Mouse (Mus musculus): ENCODE data around the gene Cmtm5.
"Not testable (repeated sequence)": the region's sequence is repeated elsewhere in the genome, so short reads cannot be mapped to it uniquely, and the experiment has no call there.

Cmtm5 gene

GRCm38 (mm10) chr14:54959197-54959596 lies 23.1 kb downstream of the Cmtm5 start:
- DNase-seq (ENCODE audit: low spot score in 2 of 2), result no peak

DNA sequence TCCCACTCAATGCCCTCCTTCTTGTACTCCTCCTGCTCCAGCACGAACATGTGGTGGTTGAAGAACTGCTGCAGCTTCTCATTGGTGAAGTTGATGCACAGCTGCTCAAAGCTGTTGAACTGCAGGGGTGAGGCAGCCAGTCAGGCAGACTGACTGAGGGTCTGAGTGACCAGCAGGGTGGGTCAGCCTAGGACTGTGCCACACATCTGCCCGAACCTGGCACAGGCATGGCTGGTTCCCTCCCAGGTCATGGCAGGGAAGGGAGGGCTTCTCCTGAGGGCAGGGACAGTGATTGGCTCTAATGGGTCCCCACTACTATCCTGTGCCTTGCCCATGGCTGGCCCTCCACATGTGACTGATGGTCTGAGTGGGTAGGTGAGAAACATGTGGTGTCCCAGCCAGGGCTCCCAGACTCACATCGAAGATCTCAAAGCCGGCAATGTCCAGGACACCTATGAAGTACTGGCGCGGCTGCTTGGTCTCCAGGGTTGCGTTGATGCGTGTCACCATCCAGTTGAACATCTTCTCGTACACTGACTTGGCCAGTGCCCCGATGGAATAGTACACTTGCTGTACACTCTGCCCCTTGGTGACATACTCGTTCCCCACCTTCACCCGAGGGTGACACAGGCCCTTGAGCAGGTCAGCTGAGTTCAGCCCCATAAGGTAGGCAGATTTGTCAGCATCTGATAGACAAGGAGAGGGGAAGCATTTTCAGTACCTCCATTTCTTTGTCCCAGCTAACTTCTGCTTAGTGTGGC lies 24.0 kb downstream of the Cmtm5 start:
- DNase-seq (ENCODE audit: low spot score in 2 of 2), result not testable (repeated sequence)

GRCm38 (mm10) chr14:54960769-54961168 lies 24.7 kb downstream of the Cmtm5 start:
- DNase-seq (ENCODE audit: low spot score in 2 of 2), result no peak

GRCm38 (mm10) chr14:54961487-54961886 lies 25.4 kb downstream of the Cmtm5 start:
- DNase-seq (ENCODE audit: low spot score in 2 of 2), result no peak

GRCm38 (mm10) chr14:54962714-54963113 lies 26.7 kb downstream of the Cmtm5 start:
- no peak for DNase-seq (ENCODE audit: low spot score in 2 of 2)

DNA sequence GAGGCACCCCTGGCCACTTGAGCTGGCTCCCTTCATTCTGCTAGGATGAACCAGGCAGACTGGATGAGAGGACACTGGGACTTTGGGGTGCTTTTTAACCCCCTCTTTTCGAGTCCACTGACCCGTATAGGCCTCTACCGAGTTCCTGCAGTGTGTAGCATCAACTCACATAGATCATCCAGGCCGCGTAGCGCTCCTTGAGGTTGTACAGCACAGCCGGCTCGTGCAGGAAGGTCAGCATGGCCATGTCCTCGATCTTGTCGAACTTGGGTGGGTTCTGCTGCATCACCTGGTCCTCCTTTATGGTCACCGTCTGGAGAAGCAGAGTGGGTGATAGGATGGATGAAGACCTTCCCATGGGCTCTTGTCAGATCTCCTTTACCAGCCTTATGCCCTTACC lies 27.7 kb downstream of the Cmtm5 start:
- no peak for DNase-seq (ENCODE audit: low spot score in 2 of 2)

GRCm38 (mm10) chr14:54965044-54965443 lies 29.0 kb downstream of the Cmtm5 start:
- no peak for DNase-seq (ENCODE audit: low spot score in 2 of 2)

DNA sequence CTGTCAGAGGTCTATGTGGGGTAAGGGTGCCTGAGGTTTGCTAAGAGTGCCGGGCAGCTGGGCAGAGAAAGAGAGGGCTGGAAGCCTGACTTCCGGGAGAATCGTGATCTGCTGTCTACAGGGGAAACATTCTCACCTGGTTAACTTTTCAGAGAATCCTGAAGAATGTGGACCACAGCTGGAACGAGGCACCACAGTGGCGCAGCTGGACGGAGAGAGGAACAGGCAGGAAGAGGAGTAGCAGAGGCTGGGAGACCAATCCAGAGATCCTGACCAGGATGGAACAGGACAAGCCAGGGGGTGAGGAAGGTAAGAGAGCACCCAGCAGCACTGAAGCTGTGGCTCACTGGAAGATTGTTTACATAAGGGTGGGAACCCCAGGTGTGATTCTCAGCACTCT lies 29.6 kb downstream of the Cmtm5 start:
- DNase-seq (ENCODE audit: low spot score in 2 of 2), result no peak

- DNase-seq (ENCODE audit: low spot score in 2 of 2), result no peak
These were observed 30.4 kb downstream of the Cmtm5 start, which contains the start of gene Myh6 for GRCm38 (mm10) chr14:54966320-54966977. Gene Myh6 (minus strand): TSS chr14:54966927.

- DNase-seq (ENCODE audit: low spot score in 2 of 2), result no peak
These were observed 31.8 kb downstream of the Cmtm5 start for GRCm38 (mm10) chr14:54967874-54968273.

- no peak for DNase-seq (ENCODE audit: low spot score in 2 of 2)
These were observed 32.3 kb downstream of the Cmtm5 start for GRCm38 (mm10) chr14:54968344-54968743.

DNA sequence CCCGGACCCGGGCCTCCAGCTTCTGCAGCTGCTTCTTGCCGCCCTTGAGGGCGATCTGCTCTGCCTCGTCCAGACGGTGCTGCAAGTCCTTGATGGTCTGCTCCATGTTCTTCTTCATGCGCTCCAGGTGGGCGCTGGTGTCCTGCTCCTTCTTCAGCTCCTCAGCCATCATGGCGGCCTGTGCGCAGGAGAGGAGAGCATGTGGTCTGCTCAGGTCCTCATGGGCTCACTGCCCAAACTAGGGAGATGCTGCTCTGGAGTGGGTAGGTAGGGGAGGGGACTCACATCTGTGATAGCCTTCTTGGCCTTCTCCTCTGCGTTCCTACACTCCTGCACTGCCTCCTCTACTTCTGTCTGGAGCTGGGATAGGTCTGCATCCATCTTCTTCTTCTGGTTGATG lies 36.7 kb downstream of the Cmtm5 start:
- DNase-seq (ENCODE audit: low spot score in 2 of 2), result not testable (repeated sequence)

GRCm38 (mm10) chr14:54974068-54974791 lies 38.2 kb downstream of the Cmtm5 start:
- no peak for DNase-seq (ENCODE audit: low spot score in 2 of 2)

DNA sequence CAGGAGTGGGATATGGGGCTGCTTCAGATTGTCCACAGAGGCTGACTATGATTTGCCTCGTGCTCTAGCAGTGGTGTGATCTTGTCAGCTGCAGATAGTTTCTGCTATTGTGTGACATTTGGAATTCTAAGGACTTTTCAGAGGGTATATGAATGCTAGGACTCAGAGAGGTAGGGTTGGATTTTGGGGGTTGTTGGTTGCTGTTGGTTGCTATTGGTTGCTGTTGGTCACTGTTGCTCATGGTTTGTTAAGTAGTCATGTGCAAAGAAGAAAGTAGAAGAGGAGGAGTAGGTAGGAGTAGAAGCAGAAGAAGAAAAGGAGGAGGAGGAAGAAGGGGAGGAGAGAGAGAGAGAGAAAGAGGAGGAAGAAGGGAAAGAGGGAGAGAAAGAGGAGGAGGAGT lies 40.6 kb downstream of the Cmtm5 start, which contains the start of gene Gm17428:
TSS of gene Gm17428 (plus strand) at position 301 of the 400 bp plus-strand sequence.
- DNase-seq (ENCODE audit: low spot score in 2 of 2), result no peak

GRCm38 (mm10) chr14:54978664-54979063 lies 42.6 kb downstream of the Cmtm5 start:
- DNase-seq (ENCODE audit: low spot score in 2 of 2), result no peak

GRCm38 (mm10) chr14:54981934-54982333 lies 45.9 kb downstream of the Cmtm5 start:
- no peak for DNase-seq (ENCODE audit: low spot score in 2 of 2)

GRCm38 (mm10) chr14:54988350-54988874 lies 52.4 kb downstream of the Cmtm5 start:
- not testable (repeated sequence) for DNase-seq (ENCODE audit: low spot score in 2 of 2)
